Mouse (Mus musculus): ENCODE measurements around the gene Slc39a10.
"Not testable (repeated sequence)": the region's sequence is repeated elsewhere in the genome, so short reads cannot be mapped to it uniquely, and the experiment has no call there.

The Slc39a10 gene

DNA sequence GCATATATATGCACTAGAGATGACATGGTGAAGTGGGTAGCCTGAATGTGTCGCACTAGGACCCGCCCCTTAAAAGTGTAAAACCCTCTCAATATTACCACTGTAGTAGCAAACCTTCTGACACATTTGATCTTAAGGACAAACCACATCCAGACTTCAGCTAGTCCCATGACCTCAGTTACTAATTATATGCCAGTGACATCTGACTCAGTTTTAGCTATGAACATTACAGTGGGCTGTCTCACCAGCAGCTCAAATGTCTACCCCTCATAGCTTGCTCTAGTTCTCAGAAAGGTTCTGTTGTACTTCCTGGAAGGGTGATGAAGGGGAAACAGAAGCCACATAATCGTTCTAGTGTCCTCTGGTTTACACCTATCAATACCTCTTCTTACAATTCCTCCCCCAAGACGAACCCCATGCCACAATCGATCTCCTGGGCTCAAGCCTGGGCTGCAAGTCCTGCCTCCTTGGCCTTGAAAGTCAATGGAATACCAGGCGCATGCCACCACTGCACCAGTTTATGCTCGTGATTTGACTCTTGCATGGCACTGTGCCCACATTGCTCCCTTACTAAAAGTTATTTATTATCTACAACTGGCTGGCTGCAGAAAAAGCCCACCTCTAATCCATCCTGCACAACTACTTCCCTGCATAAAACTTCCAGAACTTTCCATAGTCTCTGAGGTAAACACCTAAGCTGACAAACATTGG is 28.3 kb downstream of the Slc39a10 start:
- peak; percentile 39 for DNase-seq (ENCODE audit: low read depth)

DNA sequence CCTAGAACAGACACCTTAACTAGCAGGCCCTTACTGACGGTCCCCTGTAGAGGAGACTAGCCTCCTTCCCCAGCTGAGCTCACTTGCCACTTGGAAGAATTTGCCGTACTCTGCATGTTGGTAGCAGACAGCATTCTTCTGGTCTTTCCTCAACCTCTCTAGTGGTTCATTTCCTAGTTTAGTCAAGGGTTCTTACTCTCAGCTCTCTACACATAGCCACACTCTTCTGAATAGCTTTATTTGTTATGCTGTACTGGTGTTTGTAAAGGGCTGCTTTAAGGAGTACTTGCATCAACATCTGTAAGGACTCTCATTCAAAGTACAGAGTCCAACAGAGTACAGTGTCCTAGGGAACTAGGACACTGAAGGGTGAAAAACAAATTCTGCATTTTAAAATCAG is 29.2 kb downstream of the Slc39a10 start:
- DNase-seq (ENCODE audit: low read depth): no peak

DNA sequence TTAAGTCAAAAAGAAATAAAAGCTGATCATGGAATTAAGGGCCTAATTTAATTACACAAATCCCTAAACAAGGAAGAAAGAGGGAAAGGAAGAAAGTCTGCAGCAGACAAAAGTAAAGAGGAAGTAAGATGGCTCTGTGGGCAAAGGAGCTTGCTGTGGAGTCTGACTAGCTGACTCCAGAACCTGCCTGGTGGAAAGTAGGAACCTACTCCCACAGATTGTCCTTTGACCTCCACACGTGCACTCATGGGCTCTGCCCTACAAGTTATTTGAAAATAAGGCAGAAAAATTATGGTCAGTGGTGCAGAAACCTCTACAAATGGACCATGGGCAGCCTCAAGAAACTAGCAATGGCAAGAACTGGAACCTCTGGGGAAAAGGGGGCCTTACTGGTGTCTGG is 32.6 kb downstream of the Slc39a10 start:
- DNase-seq (ENCODE audit: low read depth): no peak

DNA sequence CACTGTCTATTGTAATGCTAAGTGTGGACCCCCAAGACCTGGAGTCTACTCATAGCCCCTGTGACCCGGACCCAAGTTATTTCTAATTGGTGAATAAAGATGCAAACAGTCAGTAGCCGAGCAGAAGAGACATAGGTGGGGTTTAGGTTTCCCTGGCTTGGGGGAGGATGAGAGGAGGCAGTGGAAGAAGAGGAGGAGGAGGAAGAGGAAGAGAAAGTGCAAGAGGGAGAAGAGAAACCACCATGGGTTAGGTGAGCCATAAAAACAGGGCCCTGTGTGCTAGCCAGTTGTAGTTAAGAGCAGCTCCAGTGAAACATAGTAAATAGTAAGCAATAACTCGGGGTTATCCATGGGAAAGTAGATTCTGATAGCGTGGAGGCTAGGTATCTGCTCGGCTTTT is 34.1 kb downstream of the Slc39a10 start:
- DNase-seq (ENCODE audit: low read depth): no peak

DNA sequence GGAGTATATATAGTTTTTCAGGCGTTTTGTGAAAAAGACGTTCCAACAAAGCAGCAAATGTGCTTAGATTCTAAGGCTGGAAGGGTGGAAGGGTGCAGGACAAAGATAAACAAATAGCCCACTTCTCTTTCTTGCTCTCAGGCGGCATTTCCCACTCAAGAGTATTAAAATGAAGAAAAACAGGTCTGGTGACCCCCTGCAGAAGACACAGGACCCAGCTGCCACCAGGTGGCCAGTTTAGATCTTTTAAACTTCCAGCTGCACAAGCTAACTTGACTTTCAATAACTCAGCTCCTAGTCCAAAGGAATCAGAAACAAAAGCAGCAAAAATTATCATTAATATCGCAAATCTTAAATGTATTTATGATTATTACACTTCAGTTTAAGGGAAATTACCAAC is 36.2 kb downstream of the Slc39a10 start:
- DNase-seq (ENCODE audit: low read depth): no peak

DNA sequence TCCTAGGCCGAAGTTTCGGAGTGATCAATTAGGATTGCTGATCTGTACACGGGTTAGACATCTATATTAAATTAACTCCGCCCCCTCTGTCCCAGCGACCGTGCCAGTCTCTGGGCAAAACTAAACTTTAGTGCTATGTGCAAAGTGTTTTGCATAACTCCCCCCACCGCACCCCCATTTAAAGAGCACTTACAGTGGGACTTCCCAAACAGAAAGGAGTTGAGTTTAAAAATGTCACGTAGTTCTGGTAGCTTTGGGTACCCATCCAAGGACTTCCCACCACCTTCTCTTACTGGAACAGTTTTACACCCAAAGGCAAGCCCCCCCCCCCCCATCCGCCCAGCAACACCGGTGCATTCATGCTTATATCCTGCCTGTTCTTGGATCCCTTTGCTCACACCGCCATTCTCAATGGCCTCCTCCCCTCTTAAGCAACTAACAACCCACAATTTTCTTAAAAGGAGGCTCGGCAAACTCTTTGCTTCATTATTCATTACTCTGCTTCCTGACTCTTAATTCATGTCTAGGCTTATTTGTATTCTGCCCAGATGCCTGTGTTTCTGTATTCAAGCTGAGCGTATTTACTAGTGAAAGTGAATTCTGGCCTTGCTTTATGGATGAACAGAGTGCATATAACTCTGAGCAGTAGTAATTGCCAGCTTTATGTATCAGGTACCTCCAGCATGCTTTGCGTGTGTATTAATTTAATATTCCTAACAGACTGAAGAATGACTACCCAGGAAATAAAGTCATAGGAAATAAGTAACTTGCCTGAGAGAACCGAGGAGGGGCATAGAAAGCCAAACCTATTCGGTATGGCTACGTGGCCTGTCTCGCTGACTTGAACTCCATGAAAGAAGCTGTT is 38.4 kb downstream of the Slc39a10 start:
- no peak for DNase-seq (ENCODE audit: low read depth)

DNA sequence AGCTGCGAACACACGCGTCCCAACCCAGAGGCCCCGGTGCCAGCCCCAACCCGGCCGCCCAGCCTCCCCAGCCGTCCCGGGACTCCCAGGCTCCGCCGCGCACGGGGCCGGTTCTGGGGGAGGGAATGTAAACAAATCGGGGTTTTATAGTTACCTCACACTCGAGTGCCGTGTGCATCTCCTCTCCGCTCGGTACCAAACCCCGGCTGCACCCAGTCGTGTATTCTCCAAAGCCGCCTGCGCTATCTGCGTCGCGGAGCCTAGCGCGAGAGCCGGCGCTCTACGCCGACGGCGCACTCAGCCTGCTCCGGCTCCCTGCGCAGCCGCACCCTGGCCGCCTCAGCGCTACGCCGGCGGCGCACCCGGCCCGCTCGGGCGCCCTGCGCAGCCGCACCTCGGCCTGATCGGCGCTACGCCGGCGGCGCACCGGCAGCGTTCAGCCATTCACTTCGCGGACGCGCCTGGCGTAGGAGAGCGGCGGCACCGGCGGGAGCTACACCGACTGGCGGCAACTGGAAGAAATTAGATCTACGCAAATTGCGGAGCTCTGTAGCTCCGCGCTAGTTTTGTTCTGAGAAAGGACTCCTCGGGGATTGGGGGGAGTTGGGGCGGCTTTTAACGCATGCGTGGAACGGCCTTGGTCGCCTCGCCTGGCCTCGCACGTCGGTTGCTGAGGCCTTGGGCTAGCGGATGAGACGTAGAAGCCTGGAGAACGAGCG is 39.2 kb downstream of the Slc39a10 start:
- peak; percentile 98 for DNase-seq (ENCODE audit: low read depth)

DNA sequence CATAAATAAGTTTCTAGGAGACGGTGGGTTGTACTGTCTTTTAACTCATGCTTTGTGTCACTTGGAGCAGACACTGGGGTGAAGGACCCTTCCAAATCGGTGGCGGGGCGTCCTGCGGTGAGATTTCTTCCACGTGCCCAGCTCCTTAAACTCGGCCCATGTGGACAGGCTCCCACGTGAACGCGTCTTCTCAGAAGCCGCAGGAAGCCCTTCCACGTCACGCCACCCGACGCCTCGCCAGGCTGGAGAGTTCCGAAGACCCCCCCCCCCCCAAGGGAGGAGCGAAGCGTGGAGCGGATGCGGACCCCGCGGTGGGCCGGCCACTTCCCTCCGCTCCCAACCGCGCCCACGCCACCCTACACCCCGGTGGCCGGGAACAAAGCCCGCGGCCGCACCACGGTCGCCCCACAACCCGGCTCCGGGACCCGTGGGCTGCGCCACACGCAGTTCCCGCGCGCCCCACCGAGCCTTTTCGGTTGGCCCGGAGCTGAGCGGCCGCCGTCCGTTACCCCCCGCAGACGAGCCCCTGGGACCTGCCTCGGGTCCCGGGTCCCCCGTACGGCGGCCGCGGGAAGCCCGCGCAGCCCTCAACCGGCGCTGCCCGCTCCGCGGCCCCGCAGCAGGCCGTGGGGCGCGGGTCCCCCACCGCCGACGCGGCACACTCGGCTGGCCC is 39.9 kb downstream of the Slc39a10 start:
- peak; percentile 82 for DNase-seq (ENCODE audit: low read depth)

DNA sequence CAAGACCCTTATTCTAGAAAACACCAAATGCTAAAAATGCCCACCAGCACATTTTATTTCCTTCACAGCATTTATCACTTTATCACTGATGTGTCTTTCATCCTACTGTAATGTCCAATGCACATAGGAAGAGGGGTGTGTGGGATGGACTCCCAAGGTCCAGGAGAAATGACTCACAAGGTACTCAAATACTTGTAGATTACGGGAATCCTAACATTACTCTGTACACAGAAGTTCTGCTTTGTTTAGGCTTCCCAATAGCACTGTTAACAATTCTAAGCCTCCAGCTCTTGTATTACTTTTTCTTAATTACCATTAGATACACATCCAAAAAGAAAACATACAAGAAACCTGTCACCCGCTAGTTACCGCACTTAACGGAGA is 40.4 kb downstream of the Slc39a10 start:
- no peak for DNase-seq (ENCODE audit: low read depth)

DNA sequence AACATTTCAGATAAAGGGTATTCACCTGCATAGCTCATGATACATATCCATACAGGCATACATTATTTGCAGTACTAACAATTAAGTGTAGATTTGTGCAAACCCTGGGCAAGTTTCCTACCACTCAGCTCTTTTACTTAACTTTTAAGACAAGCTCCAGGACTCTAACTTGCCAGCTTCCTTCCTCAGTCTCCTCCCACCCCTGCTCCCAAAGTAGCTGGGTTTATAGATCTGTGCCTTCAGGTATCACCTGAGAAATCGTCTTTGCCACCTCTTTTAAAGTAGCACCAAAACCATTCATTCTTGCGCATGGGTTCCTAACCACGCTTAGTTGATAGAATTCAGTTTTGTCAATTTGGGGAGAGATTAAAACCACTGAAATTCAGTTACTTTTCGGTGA is 41.1 kb downstream of the Slc39a10 start:
- peak; percentile 44 for DNase-seq (ENCODE audit: low read depth)

DNA sequence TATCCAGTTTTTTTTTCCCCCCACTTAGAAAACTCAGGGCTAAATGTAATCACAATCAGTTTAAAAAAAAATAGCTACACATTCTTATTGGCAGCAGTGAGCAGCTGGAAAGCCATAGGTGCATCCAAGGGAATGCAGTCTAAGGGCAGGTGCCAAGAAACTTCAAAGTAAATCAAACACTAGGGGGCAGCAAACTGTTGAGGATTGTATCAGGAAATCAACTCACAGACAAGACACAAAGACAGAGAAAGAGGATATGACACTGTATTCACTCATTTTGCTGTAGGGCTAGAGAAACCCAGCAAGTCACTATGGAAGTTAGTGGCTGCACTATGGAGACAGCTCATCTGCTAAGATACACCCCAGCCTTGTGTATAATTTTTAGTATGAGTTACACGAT is 42.9 kb downstream of the Slc39a10 start:
- peak; percentile 92 for DNase-seq (ENCODE audit: low read depth)

DNA sequence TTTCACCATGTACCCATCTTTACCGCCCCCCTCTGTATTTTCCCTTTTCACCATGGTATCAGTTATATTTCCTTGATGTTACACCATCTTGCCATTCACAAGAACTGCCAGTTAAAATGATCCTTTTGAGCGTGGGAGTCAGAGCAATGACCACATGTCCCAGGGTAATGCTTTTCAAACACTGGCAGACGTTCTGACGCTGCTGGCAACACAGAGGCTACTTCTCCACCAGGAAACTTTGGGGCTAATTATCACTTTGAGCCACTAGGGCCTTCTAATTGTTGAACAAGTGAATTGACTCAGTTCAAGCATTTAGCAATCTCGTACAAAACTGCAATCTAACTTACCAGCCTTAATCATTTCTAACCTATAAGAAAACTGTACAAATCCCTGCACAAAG is 47.4 kb downstream of the Slc39a10 start:
- no peak for DNase-seq (ENCODE audit: low read depth)

DNA sequence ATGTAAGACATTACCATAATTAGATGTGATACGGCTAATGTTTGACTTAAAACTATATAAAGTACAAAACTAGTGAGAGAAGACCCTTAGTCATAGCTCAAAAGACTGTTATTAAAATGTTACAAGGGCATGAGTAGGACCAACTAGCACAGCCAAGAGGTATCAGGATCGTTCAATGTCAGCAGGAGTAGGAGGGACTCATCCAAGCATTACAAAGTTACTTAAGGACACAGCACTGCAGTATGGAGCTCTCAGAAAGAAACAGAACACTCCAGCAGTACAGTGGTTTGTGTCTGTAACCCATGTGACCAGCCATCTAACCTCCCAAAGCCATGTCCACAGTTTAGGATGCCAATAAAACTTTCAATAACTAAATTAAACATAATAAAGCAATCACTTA is 48.4 kb downstream of the Slc39a10 start:
- DNase-seq (ENCODE audit: low read depth): no peak

DNA sequence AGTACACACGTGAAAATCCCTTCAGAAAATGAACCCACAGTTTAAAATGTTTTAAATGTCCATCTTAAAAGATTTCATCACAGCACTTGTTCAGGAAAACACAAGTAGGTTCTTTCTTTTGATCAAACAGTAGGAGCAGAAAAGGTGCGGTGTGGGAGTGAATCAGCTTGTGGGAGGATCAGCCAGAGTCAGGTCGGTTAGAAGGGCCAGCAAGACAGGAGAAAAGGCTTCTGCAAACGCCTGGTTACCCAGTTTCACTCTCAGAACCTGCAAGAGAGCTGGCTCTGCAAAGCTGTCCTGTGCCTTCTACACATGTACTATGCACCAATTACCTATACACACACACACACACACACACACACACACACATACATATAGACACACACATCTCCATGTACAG is 49.2 kb downstream of the Slc39a10 start:
- DNase-seq (ENCODE audit: low read depth): no peak

DNA sequence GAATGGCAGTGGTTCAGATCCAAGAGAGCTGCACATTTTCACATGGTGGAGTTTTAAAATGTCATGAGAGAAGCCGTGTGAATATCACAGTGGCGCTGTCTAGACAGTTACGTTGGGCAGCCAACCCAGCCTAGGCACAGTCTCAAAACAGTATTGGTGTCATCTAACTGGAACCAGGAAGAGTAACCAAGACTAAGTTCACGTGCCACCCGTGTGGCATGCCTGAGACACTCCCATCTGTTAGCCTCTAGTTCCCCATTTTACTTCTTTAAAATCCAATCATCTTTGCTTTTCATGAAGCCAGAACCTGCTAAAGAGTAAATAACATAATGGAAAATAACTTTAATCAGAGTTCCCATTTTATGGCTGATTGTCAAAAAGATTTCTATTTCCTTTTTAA is 60.7 kb downstream of the Slc39a10 start:
- DNase-seq (ENCODE audit: low read depth): no peak

DNA sequence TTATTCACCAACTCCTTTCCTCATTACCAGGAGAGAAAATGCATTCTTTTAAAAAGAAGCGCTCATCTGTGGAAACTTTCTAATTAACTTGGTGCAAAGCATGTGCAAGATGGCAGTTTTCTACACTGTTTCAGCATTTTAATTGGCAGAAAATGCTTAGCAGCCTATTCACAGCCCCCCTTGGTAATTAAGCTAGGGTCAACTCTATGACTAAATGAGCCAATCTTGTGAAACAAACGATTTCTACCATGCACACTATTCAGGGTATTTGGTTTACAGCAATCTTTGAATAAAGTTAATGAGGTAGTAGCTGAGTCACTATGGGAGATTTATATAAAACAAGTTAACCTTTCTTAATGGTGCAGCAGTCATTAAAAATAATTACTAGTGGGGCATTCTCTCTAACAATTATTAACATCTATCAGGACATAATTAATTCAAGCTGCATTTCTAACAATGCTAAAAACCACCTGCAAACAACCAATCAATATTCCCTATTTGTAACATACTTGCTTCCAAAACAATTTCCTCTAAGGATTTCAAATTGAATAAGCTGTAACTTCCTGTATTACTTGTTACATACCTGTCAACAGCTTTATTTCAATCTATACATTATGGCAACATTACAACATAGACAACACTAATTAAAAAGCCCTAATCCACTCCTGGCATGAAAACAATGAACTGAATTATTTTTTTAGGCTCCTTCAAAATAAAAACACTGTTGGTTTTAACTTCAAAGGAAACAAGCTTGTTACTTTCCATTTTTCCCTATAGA is 62.4 kb downstream of the Slc39a10 start:
- no peak for DNase-seq (ENCODE audit: low read depth)

DNA sequence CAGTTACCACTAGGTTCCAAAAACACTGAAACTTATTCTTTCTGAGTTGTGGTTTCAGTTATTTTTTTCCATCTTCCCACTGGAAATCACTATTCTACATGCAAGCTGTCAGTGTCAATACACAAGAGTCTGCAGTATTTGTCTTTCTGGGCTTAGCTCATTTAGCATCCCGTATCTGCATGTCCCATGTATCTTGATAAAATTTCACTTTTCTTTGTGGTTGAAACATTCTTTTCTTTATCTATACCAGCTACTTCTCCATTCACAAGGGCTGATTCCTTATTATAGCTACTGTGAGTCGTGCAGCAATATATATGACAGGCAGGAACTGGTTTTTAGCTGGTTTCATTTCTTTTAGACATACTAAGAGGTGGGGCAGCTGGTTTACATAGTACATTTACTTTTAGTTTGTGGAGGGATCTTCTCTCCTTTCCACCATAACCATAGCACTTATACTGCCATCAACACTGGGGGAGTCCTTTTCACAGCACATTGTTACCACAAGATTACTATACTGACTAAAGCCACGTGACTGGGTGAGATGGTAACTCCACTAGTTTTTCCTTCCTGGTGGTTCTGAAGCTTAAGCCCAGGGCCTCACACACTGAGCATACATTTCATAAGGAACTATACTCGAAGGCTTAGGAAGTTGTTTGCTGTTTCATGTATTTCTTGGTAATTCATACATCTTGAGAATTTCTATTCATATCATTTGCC is 70.2 kb downstream of the Slc39a10 start:
- DNase-seq (ENCODE audit: low read depth): no peak

DNA sequence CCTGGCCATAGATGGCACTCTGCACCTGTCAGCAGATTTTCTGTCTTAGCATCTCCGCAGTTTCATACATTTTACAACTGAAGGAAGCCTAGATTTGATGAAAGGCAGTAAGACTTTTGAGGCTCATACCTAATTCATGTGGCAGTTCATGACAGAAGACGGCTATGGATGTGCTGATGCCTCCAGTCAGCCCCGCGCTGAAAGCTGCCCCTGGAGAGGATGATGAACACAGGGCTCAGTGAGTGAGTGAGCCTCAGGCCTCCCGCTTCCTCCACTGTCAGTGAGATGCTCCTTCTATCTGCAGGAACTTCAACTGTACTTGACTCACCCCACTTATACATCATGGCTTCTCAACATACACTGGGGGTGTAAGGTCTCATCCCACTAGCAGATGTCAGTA is 74.7 kb downstream of the Slc39a10 start:
- no peak for DNase-seq (ENCODE audit: low read depth)

DNA sequence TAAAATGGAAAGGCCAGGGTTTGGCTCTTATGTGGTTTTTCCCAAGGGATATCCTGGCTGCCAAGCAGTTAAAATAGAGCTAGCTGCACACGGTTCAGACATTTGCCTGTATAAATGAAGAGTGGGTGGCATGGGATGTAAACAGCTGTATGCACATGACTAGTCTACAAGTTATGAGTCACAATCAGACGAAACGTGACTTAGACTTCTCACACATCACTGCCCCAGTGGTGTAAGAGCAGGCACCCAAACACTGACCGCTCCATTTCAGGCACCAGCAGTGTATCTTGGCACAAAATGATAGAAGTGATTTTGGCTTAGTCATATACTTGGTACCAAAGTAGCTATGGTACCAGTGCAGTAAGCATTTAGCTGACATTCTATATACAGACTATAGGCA is 84.0 kb downstream of the Slc39a10 start:
- DNase-seq (ENCODE audit: low read depth): not testable (repeated sequence)

DNA sequence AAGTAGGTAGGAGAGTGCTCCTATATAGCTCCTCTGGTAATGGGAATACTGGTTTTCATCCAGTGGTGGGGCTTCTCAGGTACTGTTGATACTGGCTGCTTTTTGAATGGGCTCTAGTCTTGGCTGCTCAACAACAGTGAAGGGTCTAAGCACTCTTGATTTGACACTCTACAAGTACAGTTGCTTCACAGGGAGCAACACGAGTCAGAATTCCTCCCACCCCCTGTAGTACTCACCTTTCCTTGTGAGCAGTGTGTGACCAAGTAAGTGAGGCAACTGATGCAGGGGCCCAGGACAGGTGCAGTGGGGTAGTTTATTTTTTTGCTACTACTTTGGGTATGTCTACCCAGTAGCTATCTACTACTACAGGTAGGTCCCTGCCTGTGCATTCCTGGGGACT is 87.6 kb downstream of the Slc39a10 start:
- DNase-seq (ENCODE audit: low read depth): no peak

DNA sequence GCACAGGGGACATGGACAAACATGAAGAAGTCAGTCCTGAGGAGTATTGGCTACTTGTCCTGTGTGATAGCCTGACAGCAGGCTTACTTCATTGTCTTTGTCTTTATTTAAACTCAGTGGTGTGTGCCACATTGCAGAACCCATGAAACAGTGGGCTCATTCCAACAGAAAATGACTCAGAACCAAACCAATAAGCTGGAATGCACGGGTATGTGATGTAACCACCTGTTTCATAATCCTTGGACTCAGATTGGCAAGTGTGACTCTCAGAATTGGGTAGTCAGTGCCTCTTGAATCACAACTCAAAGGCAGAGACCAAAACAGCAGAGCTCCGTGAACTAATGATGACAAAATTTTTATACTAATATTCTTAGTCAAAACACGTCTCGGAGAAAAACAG is 110.4 kb downstream of the Slc39a10 start:
- DNase-seq (ENCODE audit: low read depth): not testable (repeated sequence)

All from induced T-regulatory cell, adult 2 months (primary cell).